Mouse (Mus musculus) common myeloid progenitor, adult 5-6 weeks (primary cell): ENCODE data around the gene Tmem248. TPM values are rescaled to one million over a fixed set of nuclear protein-coding genes. Genes with fewer than 3 reads are reported as not detected.

Experiments used
- ATAC-seq: replicated peaks from 2 replicates; pipeline ENCODE4 v1.8.0; 2016; ENCODE audit warnings: low read depth, mild to moderate bottlenecking, moderate TSS enrichment, inconsistent platforms; ENCODE audit not compliant: poor library complexity, severe bottlenecking
- total RNA-seq: library from RNA; stranded (forward); fragments of 200-1000, 187-1606 nt; gene quantifications from 2 replicates; pipeline ENCODE4 v1.2.3, GENCODE M21; 2017

Gene Tmem248
- 42.8 and 55.1 TPM in 2 replicates for total RNA-seq

DNA sequence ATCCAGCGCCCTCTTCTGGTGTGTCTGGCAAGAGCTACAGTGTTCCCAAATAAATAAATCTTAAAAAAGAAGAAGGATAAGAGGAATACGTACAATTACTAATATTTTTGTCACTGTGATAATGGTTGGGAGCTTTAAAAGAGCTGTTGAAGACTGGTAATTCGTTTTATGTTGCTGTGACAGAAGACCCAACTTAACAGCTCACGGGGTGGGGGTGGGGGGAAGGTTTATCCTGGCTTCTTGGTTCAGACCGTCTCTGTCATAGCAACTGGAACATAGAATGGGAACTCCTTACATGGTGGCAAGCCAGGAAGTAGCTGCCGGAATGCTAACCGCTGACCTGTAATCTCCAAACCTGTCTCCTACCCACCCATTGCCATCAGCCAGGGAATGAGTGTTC, at the start of gene Tmem248:
Gene Tmem248 (plus strand): TSS at position 301 of the 400 bp plus-strand sequence.
- no peak for ATAC-seq

DNA sequence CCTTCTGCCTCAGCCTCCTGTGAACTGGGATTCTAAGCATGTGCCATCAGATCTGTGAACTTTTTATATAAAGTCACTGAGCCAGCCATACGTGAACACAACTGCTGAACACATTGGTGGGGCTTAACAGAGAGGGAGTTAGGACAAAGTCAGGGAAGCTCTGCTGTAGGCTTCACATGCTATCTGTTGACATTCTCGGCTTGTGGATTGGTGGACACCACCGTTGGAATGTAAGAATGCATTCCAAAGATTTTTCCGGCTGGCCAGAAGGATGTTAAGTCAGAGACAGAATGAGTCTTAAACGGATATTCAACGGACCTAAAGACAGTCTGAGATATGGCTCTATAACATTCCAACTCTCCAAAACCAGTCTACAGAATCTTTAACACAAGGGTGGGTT, 47.8 kb upstream of the Tmem248 start:
- no peak for ATAC-seq

DNA sequence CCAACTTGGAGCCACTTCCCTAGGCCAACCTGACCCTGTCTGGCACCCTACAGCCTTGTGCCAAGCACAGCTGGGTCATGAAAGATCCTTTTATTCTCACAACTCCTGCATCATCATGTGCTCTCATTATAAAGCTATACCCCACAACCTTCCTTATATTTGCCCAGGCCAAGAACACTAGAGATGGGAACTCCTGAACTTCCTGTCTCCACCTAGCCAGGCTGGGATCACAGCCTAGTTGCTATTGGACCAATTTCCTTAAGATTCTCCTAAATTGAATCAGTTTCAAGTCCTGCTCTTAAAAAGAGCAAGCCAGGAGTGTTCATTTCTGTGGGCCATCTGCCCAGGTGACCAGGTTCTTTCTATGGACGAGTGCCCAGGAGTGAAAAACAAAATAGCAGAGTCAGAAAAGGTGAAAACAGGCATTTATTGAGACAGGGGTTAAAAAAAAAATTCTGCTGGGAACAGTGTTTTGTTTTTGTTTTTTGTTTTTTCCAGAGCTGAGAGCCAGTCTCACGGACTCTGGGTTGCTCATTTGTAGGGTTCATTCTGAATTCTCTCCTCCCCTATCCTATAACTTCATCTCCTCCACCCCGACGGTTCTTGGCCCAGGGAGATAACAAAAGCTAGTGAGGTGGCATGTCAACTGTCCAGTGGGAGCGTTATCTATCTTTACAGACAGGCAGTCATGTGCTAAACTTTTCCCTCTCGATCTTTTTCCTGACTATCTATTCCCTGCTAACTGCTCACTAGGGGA, 46.0 kb upstream of the Tmem248 start:
- ATAC-seq, result peak; percentile 34

DNA sequence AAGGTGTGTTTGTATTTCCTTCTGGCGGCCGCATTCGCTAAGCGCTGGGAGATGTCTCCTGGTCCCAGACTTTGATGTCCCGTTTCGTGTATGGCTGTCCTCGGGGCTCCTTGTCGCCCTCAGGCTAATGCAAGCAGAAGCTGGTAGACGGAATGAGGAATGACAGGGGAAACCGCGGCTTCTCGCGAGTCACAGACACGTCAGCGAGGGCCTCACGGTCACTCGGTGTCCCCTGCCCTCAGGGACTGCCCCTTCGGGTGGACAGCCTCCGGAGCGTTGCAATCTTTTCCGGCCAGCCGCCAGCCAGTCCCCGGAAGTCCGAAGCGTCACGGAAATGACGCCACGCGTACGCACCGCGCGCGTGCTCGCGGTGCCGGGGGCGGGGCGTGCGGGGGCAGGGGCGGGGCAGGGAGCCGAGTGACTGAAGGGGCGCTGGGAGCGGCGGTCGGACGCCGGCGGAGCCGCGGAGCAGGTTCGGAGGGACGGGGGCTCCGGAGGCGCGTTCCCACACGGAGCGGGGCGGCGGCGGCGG, 45.4 kb upstream of the Tmem248 start, which contains the start of gene Rabgef1:
Gene Rabgef1 (plus strand): TSS at position 376 of the 532 bp plus-strand sequence.
- peak; percentile 80 for ATAC-seq

DNA sequence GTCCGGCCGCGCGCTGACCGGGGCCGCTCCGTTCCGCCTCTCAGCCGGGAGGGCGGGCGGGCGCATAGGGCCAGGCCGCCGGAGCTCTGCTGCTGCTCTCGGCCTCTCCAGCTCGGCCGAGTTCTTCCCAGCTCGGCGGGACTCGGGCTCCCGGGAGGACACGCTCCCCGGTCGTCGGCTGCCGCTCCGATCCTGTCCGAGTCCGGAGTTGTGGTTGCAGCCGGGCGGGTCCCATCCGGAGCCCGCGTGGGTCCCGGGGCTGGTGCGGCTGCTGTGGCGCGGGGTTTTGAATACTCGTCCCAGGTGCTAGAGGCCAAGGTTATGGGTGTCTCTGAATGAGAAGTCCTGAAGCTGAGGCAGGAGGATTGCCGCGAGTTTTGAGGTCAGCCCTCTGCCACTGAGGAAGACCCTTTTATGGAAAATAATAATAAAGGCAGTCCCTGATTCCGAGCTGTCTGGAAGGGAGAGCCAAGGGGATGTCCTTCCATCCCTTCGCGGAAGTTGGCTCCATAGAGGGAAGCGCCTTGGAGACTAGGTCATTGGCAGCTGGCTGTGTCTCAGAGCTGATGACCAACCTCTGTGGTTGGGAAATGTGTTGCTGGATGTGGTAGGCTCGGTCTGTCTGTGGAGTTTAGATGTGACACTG, 44.8 kb upstream of the Tmem248 start:
- peak; percentile 63 for ATAC-seq

DNA sequence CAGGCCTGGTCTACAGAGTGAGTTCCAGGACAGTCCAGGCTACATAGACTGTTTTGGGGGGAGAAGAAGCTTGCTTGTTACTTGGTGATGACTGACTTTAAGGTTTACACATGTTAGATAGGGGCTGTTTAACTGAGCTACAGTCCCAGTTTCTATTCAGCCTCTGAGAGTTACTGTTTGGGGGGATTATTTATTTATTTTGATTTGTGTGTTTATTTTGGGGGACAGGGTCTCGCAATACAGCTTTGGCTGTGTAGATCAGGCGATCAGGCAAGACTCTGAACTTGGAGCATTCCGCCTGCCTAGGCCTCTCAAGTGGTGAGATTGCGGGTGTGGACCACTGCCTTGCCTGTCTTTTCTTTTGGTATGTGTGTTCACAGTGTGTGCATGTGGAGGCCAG, 43.9 kb upstream of the Tmem248 start:
- no peak for ATAC-seq

DNA sequence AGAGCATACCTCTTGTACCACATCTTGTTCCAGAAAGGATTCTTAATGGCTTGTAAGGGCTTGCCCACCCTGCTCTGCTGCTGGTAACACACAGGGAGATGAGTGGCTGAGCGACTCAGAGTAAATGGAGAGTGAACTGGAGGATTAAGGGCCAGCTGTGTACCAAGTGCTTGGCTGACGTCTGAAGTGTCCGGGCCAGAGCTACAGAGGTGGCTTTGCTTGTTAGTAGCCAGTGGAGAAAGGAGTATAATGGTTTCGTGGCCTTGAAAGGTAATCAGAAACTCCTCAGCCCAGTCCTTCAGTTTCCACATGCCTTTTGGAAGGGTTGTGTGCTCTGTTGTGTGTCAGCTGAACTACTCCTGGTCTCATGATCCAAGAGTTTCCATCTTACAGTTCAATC, 39.0 kb upstream of the Tmem248 start:
- no peak for ATAC-seq

DNA sequence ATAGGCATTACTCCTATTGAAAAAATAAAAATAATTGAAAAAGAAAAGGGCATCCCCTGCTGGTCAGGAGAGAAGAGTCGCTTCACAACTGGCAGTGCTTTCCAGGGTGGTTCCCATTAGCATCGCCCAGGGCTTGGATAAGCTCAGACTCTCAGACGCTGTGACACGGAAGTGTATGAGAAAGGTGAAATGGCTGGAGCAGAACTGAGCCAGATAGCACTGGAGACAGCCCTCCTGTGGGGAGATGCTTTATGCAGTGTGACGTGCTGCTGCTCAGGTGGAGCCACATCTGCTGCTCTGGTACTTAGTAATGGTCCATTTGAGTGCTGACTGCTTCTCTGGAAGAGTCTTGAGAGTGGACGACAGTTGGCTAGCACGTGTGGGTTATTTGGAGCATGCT, 36.5 kb upstream of the Tmem248 start:
- 0 out of 2 replicates have a peak, but pooled peaks have one; percentile 26 for ATAC-seq

DNA sequence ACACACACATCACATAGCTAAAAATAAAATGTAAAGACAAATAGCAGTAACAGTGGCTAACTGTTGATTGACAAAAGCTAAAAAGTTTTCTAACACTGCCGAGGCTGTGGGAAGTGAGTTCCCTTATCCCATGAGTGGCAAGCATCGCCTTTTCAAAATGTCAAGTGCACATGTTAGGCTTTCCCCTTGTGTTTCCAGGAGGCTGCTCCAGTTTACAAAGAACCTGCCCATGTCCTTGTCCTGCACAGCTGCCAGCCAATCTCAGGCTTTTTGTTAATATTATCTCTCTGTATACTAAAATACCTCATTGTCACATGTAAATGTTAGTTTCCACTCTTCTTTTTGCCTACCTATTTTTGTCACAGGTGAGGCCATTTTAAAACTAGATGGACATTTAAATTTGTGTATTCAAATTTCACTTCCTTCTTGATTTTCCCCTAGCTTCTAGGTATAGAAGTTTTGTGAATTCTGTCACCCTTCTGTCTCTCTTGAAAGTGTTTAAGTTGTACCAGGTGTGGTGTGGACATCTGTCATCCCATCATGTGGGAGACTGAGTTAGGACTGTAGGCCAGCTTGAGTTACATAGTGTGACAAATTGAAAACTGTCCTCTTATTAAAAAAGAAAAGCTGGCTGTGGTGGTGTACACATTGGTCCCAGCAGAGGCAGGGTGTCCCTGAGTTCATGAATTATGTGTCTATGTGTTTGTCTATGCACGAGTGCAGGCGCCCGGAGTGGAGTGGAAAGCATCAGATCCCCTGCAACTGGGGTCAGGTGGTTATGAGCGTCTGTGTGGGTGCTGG, 34.9 kb upstream of the Tmem248 start:
- no peak for ATAC-seq

DNA sequence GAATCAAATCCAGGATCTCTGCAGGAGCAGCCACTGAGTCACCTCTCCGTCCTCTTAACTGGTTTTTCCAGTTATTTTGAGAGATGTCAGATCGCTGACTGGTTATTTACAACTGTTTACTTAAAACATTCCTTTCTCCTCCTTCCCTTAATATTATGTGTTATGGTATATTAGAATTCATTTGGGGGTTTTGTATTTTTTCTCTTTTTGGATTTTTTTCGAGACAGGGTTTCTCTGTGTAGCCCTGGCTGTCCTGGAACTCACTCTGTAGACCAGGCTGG, 34.4 kb upstream of the Tmem248 start:
- no peak for ATAC-seq

DNA sequence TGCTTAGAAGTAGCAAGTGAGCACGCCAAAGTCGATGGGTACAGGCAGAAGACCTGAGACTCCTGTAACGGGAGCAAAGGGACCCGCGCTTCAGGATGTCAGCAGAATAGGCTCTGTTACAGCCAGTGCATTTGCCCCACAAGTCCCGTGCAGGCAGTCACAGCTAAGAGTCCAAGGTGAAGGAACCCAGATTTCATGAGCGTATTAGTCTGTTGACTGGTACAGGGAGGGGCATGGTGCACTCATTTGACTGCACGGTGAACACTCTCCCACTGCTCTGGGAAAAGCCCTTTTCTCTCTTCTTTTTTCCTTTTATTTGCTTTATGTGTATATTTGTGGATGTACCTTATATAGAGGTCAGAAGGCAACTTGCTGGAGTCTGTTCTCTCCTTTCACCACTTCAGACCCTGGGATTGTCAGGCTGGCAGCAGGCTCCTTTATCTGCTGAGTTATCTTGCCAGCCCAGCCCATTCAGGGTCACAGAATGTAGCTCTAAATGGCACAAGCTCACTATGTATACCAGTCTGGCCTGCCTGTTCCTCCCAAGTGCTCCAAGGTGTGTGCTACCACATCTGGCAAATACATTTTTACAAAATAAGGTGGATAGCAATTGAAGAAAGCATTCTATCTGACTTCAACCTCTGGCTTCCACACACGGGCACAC, 32.6 kb upstream of the Tmem248 start:
- peak; percentile 41; the same call in 1 of the 2 replicates for ATAC-seq

DNA sequence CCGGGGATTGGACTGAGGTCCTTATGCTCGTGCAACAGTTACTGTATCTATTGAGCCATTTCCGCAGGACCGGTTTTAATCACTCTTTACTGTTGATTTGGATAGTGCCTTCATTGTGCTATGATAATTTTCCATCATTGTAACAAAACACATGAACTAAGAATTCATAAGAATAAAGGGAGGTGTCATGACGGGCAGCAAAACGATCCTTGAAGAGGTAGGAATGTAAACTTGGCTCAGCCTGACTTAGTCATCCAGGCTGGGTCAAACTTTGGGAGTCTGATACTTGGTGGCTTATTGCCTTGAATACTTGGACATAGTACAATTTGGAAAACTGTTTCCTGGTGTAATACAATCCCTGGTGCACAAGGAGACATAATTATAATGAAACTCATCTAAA, 31.6 kb upstream of the Tmem248 start:
- ATAC-seq, result no peak

DNA sequence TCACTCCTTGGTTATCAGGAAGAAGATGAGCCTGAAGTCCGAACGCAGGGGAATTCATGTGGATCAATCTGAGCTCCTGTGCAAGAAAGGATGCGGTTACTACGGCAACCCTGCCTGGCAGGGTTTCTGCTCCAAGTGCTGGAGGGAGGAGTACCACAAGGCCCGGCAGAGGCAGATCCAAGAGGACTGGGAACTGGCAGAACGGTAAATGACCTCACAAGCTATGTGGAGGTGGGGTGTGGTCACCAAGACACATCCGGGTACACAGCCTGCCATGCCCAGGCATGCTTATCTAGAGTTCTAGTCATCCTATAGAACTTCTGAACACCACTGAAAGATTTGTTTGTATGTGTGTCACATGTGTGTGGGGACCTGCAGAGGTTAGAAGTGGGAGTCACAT, 29.5 kb upstream of the Tmem248 start:
- ATAC-seq, result no peak; the same call in 1 of the 2 replicates

DNA sequence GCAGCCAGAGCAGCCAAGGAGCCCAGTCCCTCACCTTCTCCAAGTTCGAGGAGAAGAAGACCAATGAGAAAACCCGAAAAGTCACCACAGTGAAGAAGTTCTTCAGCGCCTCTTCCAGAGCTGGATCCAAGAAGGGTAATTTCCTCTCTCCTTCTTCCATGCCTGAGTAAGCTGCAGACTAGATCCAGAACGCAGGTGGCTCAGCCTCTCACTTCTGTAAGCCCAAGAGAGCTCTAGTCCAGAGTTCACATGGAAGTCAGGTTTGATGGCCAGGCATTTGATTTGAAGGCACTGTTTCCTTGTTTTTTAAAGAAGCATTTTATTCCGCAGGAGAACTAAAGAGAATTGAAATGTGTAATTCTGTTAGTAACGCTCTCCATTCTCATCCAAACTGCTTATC, 26.0 kb upstream of the Tmem248 start:
- ATAC-seq, result no peak

DNA sequence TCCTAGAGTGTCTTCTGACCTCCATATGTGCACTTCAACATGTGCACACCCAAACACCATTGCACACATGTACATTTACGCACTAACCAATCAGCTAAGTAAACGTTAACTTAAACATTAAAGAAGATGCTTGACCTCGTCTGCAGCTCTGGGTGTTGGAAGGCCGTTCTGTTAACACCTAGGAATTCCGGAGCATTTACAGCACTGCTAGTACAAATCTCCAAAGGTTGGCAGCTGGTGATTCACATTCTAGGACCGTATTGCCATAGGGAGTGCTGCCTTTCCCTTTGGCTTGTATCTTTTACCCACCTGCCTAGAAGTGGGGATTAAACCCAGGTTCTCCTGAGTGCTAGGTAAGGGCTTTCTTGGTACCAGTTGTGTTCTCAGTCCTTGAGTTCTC, 25.0 kb upstream of the Tmem248 start:
- no peak for ATAC-seq

DNA sequence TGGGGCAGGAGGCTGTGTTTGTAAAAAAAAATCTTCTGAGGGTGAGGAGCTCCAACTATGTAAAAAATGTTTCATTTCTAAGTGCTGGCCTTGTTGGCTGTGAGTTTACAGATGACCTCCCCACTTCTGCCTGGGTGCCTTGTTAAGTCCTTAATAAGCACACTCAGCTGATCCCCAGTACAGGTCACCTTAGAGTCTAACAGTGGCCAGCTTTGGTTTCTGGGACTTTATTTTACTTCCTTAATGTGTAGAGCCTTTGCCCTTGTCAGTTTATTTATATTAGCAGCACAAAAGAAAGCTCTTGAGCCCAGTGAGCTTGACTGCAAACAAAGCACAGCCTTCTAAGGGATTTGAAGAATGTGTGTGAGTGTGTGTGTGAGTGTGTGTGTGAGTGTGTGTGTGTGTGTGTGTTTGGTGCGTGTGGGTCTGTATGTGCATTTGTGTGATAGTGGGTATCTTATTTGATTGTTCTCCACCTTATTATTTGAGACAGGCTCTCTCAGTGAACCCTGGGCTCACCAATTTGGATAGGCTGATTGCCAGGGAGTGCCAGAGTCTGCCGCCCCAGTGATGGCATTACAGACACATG, 24.4 kb upstream of the Tmem248 start:
- ATAC-seq, result no peak

DNA sequence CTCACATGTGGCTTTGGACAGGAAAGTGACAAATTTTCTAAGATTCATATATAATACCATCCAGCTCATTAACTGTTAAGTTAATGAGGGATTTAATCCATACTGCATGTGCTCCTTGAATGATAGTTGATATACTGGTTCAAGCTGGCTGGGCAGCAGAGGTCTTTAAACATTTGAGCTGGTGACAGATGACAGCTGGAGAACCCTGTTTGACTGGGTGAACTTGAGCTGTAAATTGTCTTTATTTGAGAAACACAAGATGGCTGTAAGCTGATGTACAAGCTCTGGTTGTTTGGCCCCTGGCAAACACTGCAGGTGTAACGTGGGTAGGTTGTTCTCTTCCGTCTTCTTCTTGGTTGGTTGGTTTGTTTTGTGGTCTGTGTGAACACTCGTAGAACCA, 23.1 kb upstream of the Tmem248 start:
- no peak for ATAC-seq

DNA sequence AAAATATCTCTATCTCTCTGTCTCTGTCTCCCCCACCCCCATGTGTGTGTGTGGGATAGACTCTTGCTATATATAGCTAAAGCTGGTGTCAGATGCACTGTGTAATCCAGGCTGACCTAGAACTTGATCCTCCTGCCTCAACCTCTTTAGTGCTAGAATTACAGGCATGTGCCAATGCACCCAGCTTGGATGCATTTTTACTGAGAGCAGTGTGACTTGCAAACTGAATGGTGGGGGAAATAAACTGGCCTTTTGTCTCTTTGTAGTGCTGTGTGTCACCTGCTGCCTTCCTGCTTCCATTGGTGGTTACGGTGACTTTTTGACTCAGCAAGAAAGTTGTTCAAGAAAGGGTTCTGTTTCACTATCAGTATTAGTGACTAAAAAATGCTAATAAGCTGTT, 20.6 kb upstream of the Tmem248 start:
- peak; percentile 22; the same call in 1 of the 2 replicates for ATAC-seq

DNA sequence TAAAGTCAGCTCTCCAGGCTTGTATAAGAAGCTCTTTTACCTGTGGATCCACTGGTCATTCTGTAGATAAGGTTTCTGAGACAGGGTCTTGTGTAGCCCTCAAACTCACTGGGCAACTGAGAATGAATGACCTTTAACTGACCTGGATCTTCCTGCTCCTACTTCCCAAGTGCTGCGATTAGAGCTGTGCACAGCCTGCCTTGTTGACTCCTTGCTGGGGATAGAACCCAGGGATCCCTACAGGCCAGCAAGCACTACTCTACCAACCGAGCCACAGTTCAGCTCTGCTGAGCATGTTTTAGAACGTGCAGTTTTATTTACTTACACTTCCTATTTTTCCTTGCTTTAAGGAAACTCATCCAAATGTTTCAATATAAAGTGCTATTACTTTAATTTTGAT, 19.4 kb upstream of the Tmem248 start:
- no peak for ATAC-seq

DNA sequence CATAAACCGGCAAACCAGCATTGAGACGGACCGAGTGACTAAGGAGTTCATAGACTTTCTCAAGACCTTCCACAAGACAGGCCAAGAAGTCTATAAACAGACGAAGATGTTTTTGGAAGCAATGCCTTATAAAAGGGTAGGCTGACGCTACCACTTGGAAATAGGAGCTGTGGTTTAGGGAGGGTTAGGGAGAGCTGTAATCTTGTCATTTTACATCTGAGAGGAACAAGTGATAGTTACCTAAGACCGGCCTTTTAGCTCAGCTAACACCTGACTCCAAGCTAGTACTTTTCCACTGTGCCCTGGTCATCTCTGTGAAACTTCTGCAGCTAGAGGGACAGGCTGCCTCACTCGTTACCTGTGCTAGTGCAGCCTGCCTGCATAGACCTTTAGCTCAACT, 18.9 kb upstream of the Tmem248 start:
- no peak for ATAC-seq
